Mouse (Mus musculus): ENCODE data around the gene Smr3a. TPM values are rescaled to one million over a fixed set of nuclear protein-coding genes. Genes with fewer than 3 reads are reported as not detected.

Smr3a gene
- total RNA-seq (2021) = not detected
- long read RNA-seq, experiment 1 = 0 reads
- long read RNA-seq, experiment 2 = 0 reads

DNA sequence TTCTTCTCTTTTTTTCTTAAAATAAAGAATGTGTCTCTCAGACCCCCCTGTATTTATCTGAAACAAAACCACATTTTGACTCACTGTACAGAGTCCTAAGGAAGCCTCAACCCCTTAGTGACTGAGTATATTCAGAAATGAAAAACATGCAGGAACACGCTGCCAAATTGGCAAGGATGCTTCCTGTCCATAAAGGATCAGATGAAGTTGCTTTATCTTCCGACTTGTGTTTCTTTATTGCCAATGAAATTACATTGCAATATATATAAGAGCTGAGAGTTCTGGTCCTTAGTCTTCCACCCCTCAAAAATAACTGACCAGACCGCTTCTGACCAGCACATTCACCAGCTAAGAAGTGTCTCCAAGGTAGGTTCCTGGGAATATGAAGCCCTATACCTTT, at the start of gene Smr3a:
Gene Smr3a, plus strand, starts transcription at position 301 of the 400 bp plus-strand sequence.
- TF ChIP-seq CTCF (IDR thresholded peaks at IDR 0.05) = no peak
- intact Hi-C loops (cut with DNase I) = no loop called here
- H3K4me3 ChIP-seq = no peak within 1 kb of the TSS
- H3K27ac ChIP-seq = no peak within 1 kb of the TSS
- DNase-seq (ENCODE audit: extremely low spot score in 1 of 2, low spot score in 2 of 2) = no peak

DNA sequence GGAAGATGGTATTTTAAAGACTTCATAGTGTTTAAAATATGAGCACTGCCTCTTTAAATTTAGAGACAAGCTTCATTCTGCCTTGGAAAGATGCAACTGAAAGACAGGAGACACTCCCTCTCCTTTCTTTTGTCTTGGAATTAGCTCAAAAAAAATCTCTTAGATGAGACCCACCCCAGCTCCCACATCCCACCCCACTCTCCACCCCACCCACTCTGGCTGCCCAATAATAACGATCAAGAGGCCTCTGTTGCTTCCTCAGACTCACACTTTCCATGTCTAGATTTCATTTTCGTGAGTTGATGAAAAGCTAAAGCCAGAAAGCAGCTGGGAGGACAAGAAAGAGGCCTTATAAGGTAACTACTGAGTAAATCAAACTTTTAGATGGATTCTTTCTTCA, 33.1 kb upstream of the Smr3a start, which contains the start of the genes 2310003L06Rik and Gm28434:
Gene 2310003L06Rik, plus strand, starts transcription at position 259 of the 400 bp plus-strand sequence.
Gene Gm28434, plus strand, starts transcription at position 317 of the 400 bp plus-strand sequence.
- no peak within 1 kb of the TSS for H3K4me3 ChIP-seq
- no peak for TF ChIP-seq CTCF (IDR thresholded peaks at IDR 0.05)
- no peak for DNase-seq (ENCODE audit: extremely low spot score in 1 of 2, low spot score in 2 of 2)
- intact Hi-C loops (cut with DNase I) = no loop called here
- no peak within 1 kb of the TSS for H3K27ac ChIP-seq

DNA sequence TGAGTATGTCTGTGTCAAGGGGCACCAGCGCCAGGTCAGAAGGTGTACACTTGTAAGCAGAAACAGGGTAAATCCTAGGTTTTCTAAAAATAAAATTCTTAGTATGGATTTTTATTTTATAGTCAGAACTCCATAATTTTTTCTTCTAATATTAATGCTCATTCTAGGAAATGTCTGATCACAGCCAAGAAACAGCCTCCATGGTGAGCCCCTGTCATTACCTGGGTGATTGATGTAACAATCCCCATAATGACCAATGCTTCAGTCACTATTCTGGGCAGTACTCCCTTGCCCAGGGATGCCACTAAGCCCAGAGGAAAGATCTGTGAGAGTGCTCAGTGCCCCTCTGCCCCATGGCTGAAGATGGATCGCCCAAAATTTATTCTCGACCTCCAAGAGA, 23.2 kb upstream of the Smr3a start, which contains the start of gene Cabs1:
Gene Cabs1, plus strand, starts transcription at position 301 of the 400 bp plus-strand sequence.
- Histone ChIP-seq H3K27ac (no peak within 1 kb of the TSS), H3K4me3 (no peak within 1 kb of the TSS)
- no peak for DNase-seq (ENCODE audit: extremely low spot score in 1 of 2, low spot score in 2 of 2)
- no peak for TF ChIP-seq CTCF (IDR thresholded peaks at IDR 0.05)
- intact Hi-C loops (cut with DNase I) = no loop called here

DNA sequence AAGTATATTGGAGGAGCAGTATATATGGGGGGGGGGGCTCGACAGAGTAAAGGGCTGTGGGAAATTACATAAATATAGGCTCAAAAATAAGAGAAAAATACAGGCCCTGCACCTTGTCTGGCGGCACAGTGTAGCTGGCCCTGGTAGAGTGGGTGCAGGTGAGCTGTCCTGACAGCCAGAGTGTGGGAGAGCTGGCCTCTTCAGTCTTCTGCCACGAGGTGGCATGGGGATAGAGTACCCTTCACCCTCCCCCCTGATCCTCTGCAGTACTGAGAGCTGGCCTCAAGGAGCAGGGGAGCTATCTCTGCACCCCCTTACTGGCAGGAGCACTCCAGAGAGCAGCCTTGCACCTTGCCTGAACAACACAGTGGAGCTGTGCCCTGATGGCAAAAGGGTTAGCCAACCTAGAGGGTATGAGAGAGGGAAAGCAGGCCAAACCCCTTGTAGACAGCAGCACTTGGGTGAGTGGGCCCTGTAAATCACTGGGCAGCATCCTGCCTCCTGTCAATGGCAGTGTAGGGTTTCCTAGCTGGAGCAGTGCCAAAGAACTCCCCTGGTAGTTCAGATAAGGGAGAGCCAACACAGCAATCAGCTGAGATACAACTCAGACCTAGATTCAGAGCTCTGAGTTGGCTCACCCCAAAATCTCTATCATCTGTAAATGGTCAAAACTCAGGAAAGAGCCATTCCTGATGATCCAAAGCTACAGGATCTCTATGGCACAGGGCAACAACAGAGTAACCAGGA, 19.7 kb upstream of the Smr3a start:
- no peak for DNase-seq (ENCODE audit: extremely low spot score in 1 of 2, low spot score in 2 of 2)
- intact Hi-C loops (cut with DNase I) = no loop called here
- TF ChIP-seq CTCF (IDR thresholded peaks at IDR 0.05) = no peak
- Histone ChIP-seq H3K27ac (no peak overlapping the region), H3K4me3 (no peak overlapping the region)

DNA sequence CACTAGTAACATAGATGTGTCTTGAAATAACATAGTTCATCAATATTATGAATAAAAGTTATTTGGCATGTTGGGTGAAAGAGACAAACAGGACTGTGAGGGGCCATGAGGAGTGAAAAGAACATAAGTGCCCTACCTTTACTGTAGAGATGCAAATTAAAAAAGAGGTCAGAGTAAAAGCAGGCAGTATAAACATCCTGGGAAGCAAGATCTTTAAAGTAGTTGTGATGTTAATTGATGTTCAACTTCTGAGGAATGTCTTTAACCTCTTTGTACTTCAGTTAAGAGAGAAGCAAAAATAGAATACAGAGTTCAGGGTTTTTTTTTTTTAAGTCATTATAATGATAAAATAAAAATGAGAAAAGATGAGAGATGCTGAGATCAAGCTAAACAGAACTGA, 2.9 kb downstream of the Smr3a start:
- TF ChIP-seq CTCF (IDR thresholded peaks at IDR 0.05) = no peak
- no peak for DNase-seq (ENCODE audit: extremely low spot score in 1 of 2, low spot score in 2 of 2)
- intact Hi-C loops (cut with DNase I) = no loop called here

More for the DNA sequence above, 2.9 kb downstream of the Smr3a start:
- no peak overlapping the region for H3K4me3 ChIP-seq
- no peak overlapping the region for H3K27ac ChIP-seq

Other genes starting within 250 kb of the Smr3a start
- not detected for gene Csn1s2a, start 228.0 kb upstream of the Smr3a start, total RNA-seq (2021)
- not detected for gene Csn1s2b, start 194.5 kb upstream of the Smr3a start, total RNA-seq (2021)
- gene Prr27, start 176.9 kb upstream of the Smr3a start, total RNA-seq (2021) = not detected
- not detected for gene Odam, start 117.5 kb upstream of the Smr3a start, total RNA-seq (2021)
- gene Csn3, start 77.0 kb upstream of the Smr3a start, total RNA-seq (2021) = not detected
- gene 2310003L06Rik, start 33.1 kb upstream of the Smr3a start, total RNA-seq (2021) = not detected
- gene Gm28434, start 33.0 kb upstream of the Smr3a start, total RNA-seq (2021) = not detected
- gene Cabs1, start 23.1 kb upstream of the Smr3a start, total RNA-seq (2021) = not detected
- not detected for gene Smr2, start 84.0 kb downstream of the Smr3a start, total RNA-seq (2021)
- gene Gm11116, start 109.0 kb downstream of the Smr3a start, total RNA-seq (2021) = not detected
- not detected for gene Gm11115, start 151.6 kb downstream of the Smr3a start, total RNA-seq (2021)